8 mouse cellular contexts compared by ENCODE assay signal in genomic region chr7:128236856-128237592, GRCm38 (mm10). TPM values are rescaled to one million over a fixed set of nuclear protein-coding genes. Genes with fewer than 3 reads are reported as not detected.
DNase-seq lines count a peak whose midpoint lies in the region; ATAC-seq and TF ChIP-seq lines count a peak whose summit lies in the region.

Armc5 (plus strand) TSS chr7:128237342.

- peak; percentile 64 for TF ChIP-seq CTCF in G1E (IDR thresholded peaks at IDR 0.05; ENCODE audit: low read depth, low read length)
- TF ChIP-seq CTCF in lung, adult 2 months (IDR thresholded peaks at IDR 0.05; ENCODE audit: insufficient read depth, low read length), result peak; percentile 50; the same call in 1 of the 2 replicates

- H3K9ac ChIP-seq in forebrain, embryonic 16.5 days (replicated peaks; ENCODE audit: low read depth, low read length), result peak within 1 kb of the TSS; percentile 79
- peak within 1 kb of the TSS; percentile 83 for H3K9ac ChIP-seq in neural tube, embryonic 15.5 days (replicated peaks)

- peak; percentile 83 for DNase-seq in G1E (ENCODE audit: low spot score)
- peak; percentile 82 to 91 for DNase-seq in cerebellum, adult 18-20 months
- DNase-seq in heart, postnatal 25 days (ENCODE audit: low spot score), result peak; percentile 74
- DNase-seq in layer of hippocampus, adult 18-20 months (ENCODE audit: low spot score in 2 of 2), result peak; percentile 73 to 89
- peak; percentile 90 for DNase-seq in lung, adult 2 months
- DNase-seq in thymus, adult 18-20 months, result peak; percentile 69 to 75

- H3K9me3 ChIP-seq in G1E (replicated peaks), result no peaks in the 10 kb centered on the region
- H3K9me3 ChIP-seq in forebrain, embryonic 16.5 days (ENCODE audit: control insufficient read depth, low read length), result no peaks in the 10 kb centered on the region
- no peaks in the 10 kb centered on the region for H3K9me3 ChIP-seq in neural tube, embryonic 15.5 days (replicated peaks)

- H3K4me3 ChIP-seq in G1E (ENCODE audit: low read depth, low read length), result peak within 1 kb of the TSS; percentile 85
- H3K4me3 ChIP-seq in forebrain, embryonic 16.5 days (replicated peaks; ENCODE audit: low read length), result peak within 1 kb of the TSS; percentile 66
- peak within 1 kb of the TSS; percentile 85 for H3K4me3 ChIP-seq in lung, adult 2 months (replicated peaks; ENCODE audit: extremely low read depth, low read depth, low read length)
- peak within 1 kb of the TSS; percentile 77 for H3K4me3 ChIP-seq in neural tube, embryonic 15.5 days (replicated peaks)

- no peaks in the 10 kb centered on the region for H3K27me3 ChIP-seq in G1E (ENCODE audit: insufficient read depth, low read length)
- no peaks in the 10 kb centered on the region for H3K27me3 ChIP-seq in forebrain, embryonic 16.5 days (replicated peaks; ENCODE audit: control insufficient read depth, insufficient read depth, low read length)
- no peaks in the 10 kb centered on the region for H3K27me3 ChIP-seq in neural tube, embryonic 15.5 days (replicated peaks)

- no peak for ATAC-seq in G1E (ENCODE audit: extremely low read depth, insufficient number of reproducible peaks, low FRiP score, poor library complexity, severe bottlenecking)
- peak; percentile 19; the same call in 1 of the 2 replicates for ATAC-seq in forebrain, embryonic 16.5 days
- peak; percentile 23; the same call in 1 of the 2 replicates for ATAC-seq in neural tube, embryonic 15.5 days (ENCODE audit: low FRiP score)

- peak within 1 kb of the TSS; percentile 96 for H3K27ac ChIP-seq in forebrain, embryonic 16.5 days (ENCODE audit: low read length)
- H3K27ac ChIP-seq in neural tube, embryonic 15.5 days (replicated peaks), result peak within 1 kb of the TSS; percentile 100

- H3K36me3 ChIP-seq in G1E (replicated peaks), result peaks cover 50% of the 10 kb centered on the region
- no peaks in the 10 kb centered on the region for H3K36me3 ChIP-seq in forebrain, embryonic 16.5 days (ENCODE audit: control insufficient read depth, insufficient read depth)
- H3K36me3 ChIP-seq in neural tube, embryonic 15.5 days, result peaks cover 20% of the 10 kb centered on the region

- WGBS in forebrain, embryonic 16.5 days, result 25% methylated on average over 37 of the region's 37 CpGs
- 22% methylated on average over 37 of the region's 37 CpGs for WGBS in lung, adult 2 months
- WGBS in neural tube, embryonic 15.5 days, result 28% methylated on average over 37 of the region's 37 CpGs

- 0 out of 2 replicates have a peak, but pooled peaks have one; percentile 32 for TF ChIP-seq POLR2A in lung, adult 2 months (IDR thresholded peaks at IDR 0.05; ENCODE audit: borderline replicate concordance, extremely low read depth, low read depth, low read length)

- intact Hi-C loops in heart, postnatal 25 days (cut with DNase I), result loop anchor here (2.0 to 10.0 kb wide), 2 partner anchors 108 to 218 kb away; no protein-coding TSS in a partner anchor

- peak within 1 kb of the TSS; percentile 93 for H3K4me2 ChIP-seq in forebrain, embryonic 16.5 days (ENCODE audit: low read length)
- H3K4me2 ChIP-seq in neural tube, embryonic 15.5 days, result peak within 1 kb of the TSS; percentile 72

- peaks cover 42% of the 10 kb centered on the region for H3K4me1 ChIP-seq in G1E (ENCODE audit: insufficient read depth, low read depth, low read length)
- peaks cover 12% of the 10 kb centered on the region for H3K4me1 ChIP-seq in forebrain, embryonic 16.5 days (replicated peaks; ENCODE audit: control insufficient read depth, insufficient read depth, low read length)
- H3K4me1 ChIP-seq in lung, adult 2 months (ENCODE audit: control insufficient read depth, insufficient read depth, low read length), result no peaks in the 10 kb centered on the region
- H3K4me1 ChIP-seq in neural tube, embryonic 15.5 days, result peaks cover 31% of the 10 kb centered on the region

RNA-seq across cellular contexts. Expression of gene Armc5, which starts in this region (rescaled TPM):
- total RNA-seq in G1E (2014; fragmentation: Nextera tagmentation), result 10.2 and 12.0 TPM in 2 replicates
- 5.6 and 7.6 TPM in 2 replicates for total RNA-seq in G1E (2017)
- 22.8 and 23.8 TPM in 2 replicates for polyA plus RNA-seq in G1E (2012)
- 10.4 and 11.2 TPM in 2 replicates for polyA plus RNA-seq in forebrain, embryonic 16.5 days (2015; fragmentation: Nextera tagmentation; extraction: Ambion mirVana)
- 1 to 10 TPM; 6.8 to 7.2 TPM for total RNA-seq in heart, postnatal 25 days (2021)
- total RNA-seq in layer of hippocampus, adult 18-20 months (2021), result 10 to 100 TPM; 11.5 to 12.6 TPM
- 41.3 and 45.2 TPM in 2 replicates for polyA plus RNA-seq in lung, adult 2 months (2012; rRNA removed)
- polyA plus RNA-seq in neural tube, embryonic 15.5 days (2015; fragmentation: Nextera tagmentation; extraction: Ambion mirVana), result 13.8 and 14.0 TPM in 2 replicates
